ENCODE assay signal across 6 mouse cellular contexts in genomic region chr4:83343146-83343823, GRCm38 (mm10).
"Had no signal": no experiment of that assay in that cellular context is flagged by ENCODE, and none has a peak within 500 bp of the region (broad histone marks: within the 10 kb centered on the region; RNA-seq: fewer than 3 reads in every experiment).

No protein-coding gene starts in this region.

- H3K4me3 ChIP-seq: limb, embryonic 15.5 days; liver, embryonic 13.5 days; midbrain, embryonic 13.5 days; neural tube, embryonic 12.5 days had no signal

- ATAC-seq: midbrain, embryonic 13.5 days had no signal

- H3K36me3 ChIP-seq: limb, embryonic 15.5 days; liver, embryonic 13.5 days; midbrain, embryonic 13.5 days; neural tube, embryonic 12.5 days had no signal

- DNase-seq: kidney, adult 11 months; liver, embryonic 13.5 days; thymus, adult 18-20 months had no signal

- H3K27me3 ChIP-seq: limb, embryonic 15.5 days; midbrain, embryonic 13.5 days; neural tube, embryonic 12.5 days had no signal

- H3K27ac ChIP-seq: liver, embryonic 13.5 days; midbrain, embryonic 13.5 days; neural tube, embryonic 12.5 days had no signal

- H3K9ac ChIP-seq: limb, embryonic 15.5 days; liver, embryonic 13.5 days; midbrain, embryonic 13.5 days; neural tube, embryonic 12.5 days had no signal

- H3K4me2 ChIP-seq: liver, embryonic 13.5 days; midbrain, embryonic 13.5 days; neural tube, embryonic 12.5 days had no signal

- H3K9me3 ChIP-seq: limb, embryonic 15.5 days; liver, embryonic 13.5 days; midbrain, embryonic 13.5 days; neural tube, embryonic 12.5 days had no signal

- H3K4me1 ChIP-seq: liver, embryonic 13.5 days; midbrain, embryonic 13.5 days; neural tube, embryonic 12.5 days had no signal
